Comparison of ENCODE assay signal across 16 mouse cellular contexts in genomic region chr7:90252946-90253345, GRCm38 (mm10). TPM values are rescaled to one million over a fixed set of nuclear protein-coding genes. Genes with fewer than 3 reads are reported as not detected.
DNase-seq lines count a peak whose midpoint lies in the region; TF ChIP-seq lines count a peak whose summit lies in the region.
"Had no signal": no experiment of that assay in that cellular context is flagged by ENCODE, and none has a peak within 500 bp of the region (broad histone marks: within the 10 kb centered on the region; RNA-seq: fewer than 3 reads in every experiment).

No protein-coding gene starts in this region.

- TF ChIP-seq RAD21 in MEL (IDR thresholded peaks at IDR 0.05; ENCODE audit: low read depth, low read length), result peak; percentile 32

- DNase-seq in gastrocnemius, adult 2 months, result no peak
- DNase-seq in gastrocnemius, postnatal 25 days, result no peak
- DNase-seq in layer of hippocampus, adult 2 months (ENCODE audit: low spot score in 2 of 2), result no peak
- DNase-seq in layer of hippocampus, adult 9-10 months (ENCODE audit: low spot score), result no peak
- peak; percentile 17 for DNase-seq in MEL (ENCODE audit: low read depth, low spot score)
- peak; percentile 21 for DNase-seq in embryonic facial prominence, embryonic 10.5 days (ENCODE audit: low spot score)
- DNase-seq in layer of hippocampus, postnatal 36 days, result no peak
- DNase-seq in gastrocnemius, postnatal 10 days, result no peak
- DNase-seq: liver, embryonic 13.5 days; thymus, postnatal 36 days had no signal

- TF ChIP-seq EP300 in MEL (IDR thresholded peaks at IDR 0.05; ENCODE audit: low read depth in 1 of 2, low read length in 2 of 2), result no peak

- H3K4me1 ChIP-seq in MEL (ENCODE audit: control insufficient read depth in 1 of 2, insufficient read depth in 2 of 2, low read length in 2 of 2), result no peaks in the 10 kb centered on the region
- no peaks in the 10 kb centered on the region for H3K4me1 ChIP-seq in embryonic facial prominence, embryonic 10.5 days
- H3K4me1 ChIP-seq: embryonic facial prominence, embryonic 15.5 days; heart, embryonic 13.5 days; neural tube, embryonic 12.5 days had no signal

- no peaks in the 10 kb centered on the region for H3K36me3 ChIP-seq in MEL (ENCODE audit: control insufficient read depth in 1 of 2, insufficient read depth in 2 of 2, low read length in 2 of 2)
- no peaks in the 10 kb centered on the region for H3K36me3 ChIP-seq in embryonic facial prominence, embryonic 10.5 days (replicated peaks)
- H3K36me3 ChIP-seq: embryonic facial prominence, embryonic 15.5 days; heart, embryonic 13.5 days; liver, embryonic 13.5 days; neural tube, embryonic 12.5 days had no signal

- H3K4me3 ChIP-seq in gastrocnemius, adult 2 months, result no peak overlapping the region
- no peak overlapping the region for H3K4me3 ChIP-seq in layer of hippocampus, adult 2 months
- no peak overlapping the region for H3K4me3 ChIP-seq in MEL (ENCODE audit: control insufficient read depth in 1 of 2, insufficient read depth in 1 of 2, low read depth in 2 of 2, low read length in 2 of 2)
- H3K4me3 ChIP-seq in embryonic facial prominence, embryonic 10.5 days, result no peak overlapping the region
- H3K4me3 ChIP-seq: embryonic facial prominence, embryonic 15.5 days; heart, embryonic 13.5 days; liver, embryonic 13.5 days; neural tube, embryonic 12.5 days had no signal

- H3K9me3 ChIP-seq in MEL (replicated peaks; ENCODE audit: insufficient read depth, low read length), result no peaks in the 10 kb centered on the region
- H3K9me3 ChIP-seq in embryonic facial prominence, embryonic 10.5 days, result no peaks in the 10 kb centered on the region
- H3K9me3 ChIP-seq: embryonic facial prominence, embryonic 15.5 days; heart, embryonic 13.5 days; liver, embryonic 13.5 days; neural tube, embryonic 12.5 days had no signal

- TF ChIP-seq POLR2A in MEL (IDR thresholded peaks at IDR 0.05; ENCODE audit: control insufficient read depth in 1 of 2, insufficient read depth in 1 of 2, low read depth in 1 of 2, low read length in 2 of 2, poor library complexity in 1 of 2), result no peak

- H3K27ac ChIP-seq in gastrocnemius, adult 2 months, result no peak overlapping the region
- H3K27ac ChIP-seq in layer of hippocampus, adult 2 months, result no peak overlapping the region
- no peak overlapping the region for H3K27ac ChIP-seq in MEL (ENCODE audit: control insufficient read depth, low read depth, low read length)
- no peak overlapping the region for H3K27ac ChIP-seq in embryonic facial prominence, embryonic 10.5 days (replicated peaks)
- H3K27ac ChIP-seq: embryonic facial prominence, embryonic 15.5 days; heart, embryonic 13.5 days; liver, embryonic 13.5 days; neural tube, embryonic 12.5 days had no signal

- 77% methylated on average over 5 of the region's 5 CpGs for WGBS in embryonic facial prominence, embryonic 10.5 days

- no peaks in the 10 kb centered on the region for H3K79me2 ChIP-seq in MEL (ENCODE audit: control insufficient read depth, insufficient read depth, low read length, poor library complexity)

- intact Hi-C loops in gastrocnemius, adult 2 months (cut with DNase I), result no loop called here

- H3K27me3 ChIP-seq in MEL (ENCODE audit: control insufficient read depth in 1 of 2, insufficient read depth in 2 of 2, low read length in 2 of 2), result no peaks in the 10 kb centered on the region
- H3K27me3 ChIP-seq in embryonic facial prominence, embryonic 10.5 days (replicated peaks; ENCODE audit: low read depth, poor library complexity, severe bottlenecking), result no peaks in the 10 kb centered on the region
- H3K27me3 ChIP-seq: embryonic facial prominence, embryonic 15.5 days; heart, embryonic 13.5 days; liver, embryonic 13.5 days; neural tube, embryonic 12.5 days had no signal

- TF ChIP-seq CTCF in gastrocnemius, adult 2 months (IDR thresholded peaks at IDR 0.05), result peak; percentile 39; the same call in 1 of the 2 replicates
- peak; percentile 69 for TF ChIP-seq CTCF in layer of hippocampus, adult 2 months (conservative IDR thresholded peaks at IDR 0.05)
- TF ChIP-seq CTCF in MEL (IDR thresholded peaks at IDR 0.05 in 2 of 3, conservative IDR thresholded peaks at IDR 0.05 in 1 of 3; ENCODE audit: control insufficient read depth in 1 of 3, insufficient read depth in 1 of 3, low read depth in 2 of 3, low read length in 3 of 3, poor library complexity in 1 of 3, severe bottlenecking in 1 of 3), result peak in 1 of 3 experiments; percentile 46; a peak in 3 of 6 replicates

- H3K9ac ChIP-seq in MEL (ENCODE audit: control insufficient read depth, low read depth, low read length, poor library complexity, severe bottlenecking), result no peak overlapping the region
- H3K9ac ChIP-seq: embryonic facial prominence, embryonic 15.5 days; heart, embryonic 13.5 days; liver, embryonic 13.5 days; neural tube, embryonic 12.5 days had no signal

TF ChIP-seq in MEL, 35 proteins besides CTCF, POLR2A, EP300 and RAD21:
- no peak for TF ChIP-seq E2F4 (IDR thresholded peaks at IDR 0.05; ENCODE audit: borderline replicate concordance, low read depth, low read length)
- TF ChIP-seq UBTF (IDR thresholded peaks at IDR 0.05; ENCODE audit: borderline replicate concordance, insufficient read depth, low read depth, low read length), result no peak
- TF ChIP-seq TCF12 (IDR thresholded peaks at IDR 0.05; ENCODE audit: low read depth, low read length), result no peak
- TF ChIP-seq SMC3 (IDR thresholded peaks at IDR 0.05; ENCODE audit: low read depth, low read length), result peak; percentile 59
- TF ChIP-seq MAZ (IDR thresholded peaks at IDR 0.05; ENCODE audit: low read depth, low read length), result no peak

RNA-seq across cellular contexts. Expression of gene Ccdc83, which starts 12.6 kb away (rescaled TPM):
- total RNA-seq in gastrocnemius, adult 2 months (2021), result not detected
- total RNA-seq in gastrocnemius, postnatal 25 days (2021), result not detected
- not detected for total RNA-seq in layer of hippocampus, adult 2 months (2021)
- not detected in 2 replicates for total RNA-seq in MEL (2012; rRNA removed)
- polyA plus RNA-seq in MEL (2012; ENCODE audit: insufficient read depth in 1 of 2, insufficient read length in 2 of 2, low read depth in 1 of 2, low replicate concordance in 2 of 2, missing spikeins in 1 of 2), result not detected
- polyA plus RNA-seq in embryonic facial prominence, embryonic 10.5 days (2016; fragmentation: Nextera tagmentation; extraction: Ambion mirVana), result 0.10 TPM in 1 of 2 replicates, not detected in the other
- total RNA-seq in layer of hippocampus, postnatal 36 days (2021), result not detected
- under 1 TPM; 0.61 to 0.87 TPM for total RNA-seq in gastrocnemius, postnatal 10 days (2021)
- total RNA-seq: adrenal gland, adult 18-20 months; left cerebral cortex, adult 8-10 months had no signal
- polyA plus RNA-seq: frontal cortex, adult 2 months; heart, embryonic 13.5 days; liver, embryonic 13.5 days; neural tube, embryonic 12.5 days had no signal

RNA-seq across cellular contexts. Expression of gene Sytl2, which starts 49.1 kb away (rescaled TPM):
- 1 to 10 TPM; 3.3 to 3.7 TPM for total RNA-seq in gastrocnemius, adult 2 months (2021)
- 1 to 10 TPM; 5.8 to 6.0 TPM for total RNA-seq in gastrocnemius, postnatal 25 days (2021)
- 10 to 100 TPM; 30.1 to 36.0 TPM for total RNA-seq in layer of hippocampus, adult 2 months (2021)
- total RNA-seq in MEL (2012; rRNA removed), result not detected in 2 replicates
- polyA plus RNA-seq in MEL (2012; ENCODE audit: insufficient read depth in 1 of 2, insufficient read length in 2 of 2, low read depth in 1 of 2, low replicate concordance in 2 of 2, missing spikeins in 1 of 2), result not detected
- 3.1 and 3.2 TPM in 2 replicates for polyA plus RNA-seq in embryonic facial prominence, embryonic 10.5 days (2016; fragmentation: Nextera tagmentation; extraction: Ambion mirVana)
- total RNA-seq in layer of hippocampus, postnatal 36 days (2021), result 10 to 100 TPM; 30.9 to 40.5 TPM
- total RNA-seq in gastrocnemius, postnatal 10 days (2021), result 10 to 100 TPM; 75.0 to 91.4 TPM

Comparison
In these comparisons a context has a peak if more than half of its experiments do, and no peak if none do; other contexts are left out.
1. RNA of gene Sytl2, which starts 49.1 kb away (total RNA-seq): 75.0 to 91.4 TPM in gastrocnemius, postnatal 10 days, 30.9 to 40.5 TPM in layer of hippocampus, postnatal 36 days and 30.1 to 36.0 TPM in layer of hippocampus, adult 2 months; 5.8 to 6.0 TPM in gastrocnemius, postnatal 25 days, 3.3 to 3.7 TPM in gastrocnemius, adult 2 months and not detected in MEL; every median in the first group is over 4 times any median in the second.
2. DNase-seq: peak in MEL (single experiment) and embryonic facial prominence, embryonic 10.5 days (single experiment); none in gastrocnemius, adult 2 months (single experiment), gastrocnemius, postnatal 25 days (single experiment), layer of hippocampus, adult 2 months (0 of 2), layer of hippocampus, adult 9-10 months (single experiment), layer of hippocampus, postnatal 36 days (0 of 2) and gastrocnemius, postnatal 10 days (single experiment).